Mouse (Mus musculus) CD8-positive naive resting alpha-beta T cell, adult 2 months (primary cell): Measurements from ENCODE around the gene Fat3.

Experiments
- DNase-seq, 2 experiments: peaks; one replicate each; pipeline ENCODE4 v3.0.0; 2022; ENCODE audit warnings: low read depth in 2 of 2, low spot score in 2 of 2

Gene Fat3

GRCm38 (mm10) chr9:16256577-16257207 lies 244.4 kb downstream of the Fat3 start:
- no peak for DNase-seq

- no peak for DNase-seq
Measured at GRCm38 (mm10) chr9:16246741-16247140, 254.3 kb downstream of the Fat3 start.

GRCm38 (mm10) chr9:16231575-16231974 lies 269.5 kb downstream of the Fat3 start:
- DNase-seq, result no peak

GRCm38 (mm10) chr9:16228919-16229318 lies 272.2 kb downstream of the Fat3 start:
- no peak for DNase-seq

GRCm38 (mm10) chr9:16227398-16227797 lies 273.7 kb downstream of the Fat3 start:
- no peak for DNase-seq

- no peak for DNase-seq
Measured at GRCm38 (mm10) chr9:16226545-16226944, 274.5 kb downstream of the Fat3 start.

GRCm38 (mm10) chr9:16221885-16222284 lies 279.2 kb downstream of the Fat3 start:
- no peak for DNase-seq

- DNase-seq, result no peak
Measured at GRCm38 (mm10) chr9:16216235-16216634, 284.9 kb downstream of the Fat3 start.

GRCm38 (mm10) chr9:16214731-16215681 lies 286.1 kb downstream of the Fat3 start:
- DNase-seq, result no peak

GRCm38 (mm10) chr9:16213324-16213723 lies 287.8 kb downstream of the Fat3 start:
- no peak for DNase-seq

GRCm38 (mm10) chr9:16212628-16213027 lies 288.5 kb downstream of the Fat3 start:
- DNase-seq, result no peak

- DNase-seq, result no peak
Measured at GRCm38 (mm10) chr9:16212163-16212562, 288.9 kb downstream of the Fat3 start.

- DNase-seq, result no peak
Measured at GRCm38 (mm10) chr9:16211468-16211867, 289.6 kb downstream of the Fat3 start.

- DNase-seq, result no peak
Measured at GRCm38 (mm10) chr9:16202296-16202695, 298.8 kb downstream of the Fat3 start.

- no peak for DNase-seq
Measured at GRCm38 (mm10) chr9:16200948-16201347, 300.1 kb downstream of the Fat3 start.

- DNase-seq, result no peak
Measured at GRCm38 (mm10) chr9:16186461-16186860, 314.6 kb downstream of the Fat3 start.

GRCm38 (mm10) chr9:16169238-16169637 lies 331.8 kb downstream of the Fat3 start:
- DNase-seq, result no peak

GRCm38 (mm10) chr9:16168051-16168450 lies 333.0 kb downstream of the Fat3 start:
- no peak for DNase-seq

- DNase-seq, result no peak
Measured at GRCm38 (mm10) chr9:16159366-16159765, 341.7 kb downstream of the Fat3 start.

GRCm38 (mm10) chr9:16153580-16153930 lies 347.5 kb downstream of the Fat3 start:
- no peak for DNase-seq

- no peak for DNase-seq
Measured at GRCm38 (mm10) chr9:16152756-16153579, 348.1 kb downstream of the Fat3 start.

GRCm38 (mm10) chr9:16150046-16150445 lies 351.0 kb downstream of the Fat3 start:
- no peak for DNase-seq
